Mouse (Mus musculus) megakaryocyte, adult 5-6 weeks (primary cell): ENCODE results near the gene Itga7. TPM values are rescaled to one million over a fixed set of nuclear protein-coding genes. Genes with fewer than 3 reads are reported as not detected.

Experiments used
- ATAC-seq: 2 replicates; pipeline ENCODE4 v1.8.0; 2016; ENCODE audit warnings: mild to moderate bottlenecking, inconsistent platforms; ENCODE audit not compliant: poor library complexity, severe bottlenecking
- total RNA-seq, 2 experiments: library from RNA; stranded (forward) in 1 of 2; stranded (reverse) in 1 of 2; fragments of 153-499, 151-499 nt in 1 of 2; fragments of 221-1000, 200-1000 nt in 1 of 2; gene quantifications; 2 replicates each; pipeline versions ENCODE4 v1.2.3 to v1.2.4; 2015 to 2017

Itga7 gene
- total RNA-seq, 2 experiments from 2014 or later: not detected

DNA sequence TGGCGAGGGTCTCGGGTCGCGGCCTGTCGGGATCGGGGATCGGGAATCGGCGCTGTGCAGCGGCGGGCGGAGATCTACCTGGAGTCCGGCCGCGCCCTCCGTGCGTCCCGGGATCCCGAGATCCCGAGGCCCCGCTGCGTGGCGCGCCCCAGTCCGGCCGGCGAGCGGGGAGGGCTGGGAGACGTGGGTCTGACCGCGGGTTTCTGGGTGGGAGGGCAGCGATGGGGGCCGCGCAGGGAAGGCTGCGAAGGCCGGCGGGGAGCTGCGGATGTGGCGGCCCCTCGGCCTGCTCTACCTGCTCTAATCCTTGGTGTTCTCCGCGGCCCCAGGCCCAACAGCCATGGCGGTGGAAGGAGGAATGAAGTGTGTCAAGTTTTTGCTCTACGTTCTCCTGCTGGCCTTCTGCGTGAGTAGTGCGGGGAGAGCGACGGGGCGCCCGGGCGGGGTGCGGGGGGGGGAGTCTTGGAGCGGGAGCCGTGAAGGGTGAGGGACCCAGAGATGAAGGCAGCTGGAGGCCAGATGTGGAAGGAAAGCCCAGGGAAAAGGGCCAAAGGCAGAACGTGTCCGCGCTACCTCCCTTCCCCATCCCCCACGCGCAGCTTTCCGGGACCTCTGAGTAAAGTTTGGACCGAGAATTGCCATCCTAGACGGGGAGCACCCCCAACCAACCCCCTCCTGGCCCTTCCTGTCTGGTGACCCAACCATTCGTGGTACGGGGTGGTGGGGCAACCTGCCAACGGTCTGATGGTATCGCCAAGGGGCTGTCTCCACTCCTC, 23.4 kb upstream of the Itga7 start:
- ATAC-seq: peak; percentile 45

DNA sequence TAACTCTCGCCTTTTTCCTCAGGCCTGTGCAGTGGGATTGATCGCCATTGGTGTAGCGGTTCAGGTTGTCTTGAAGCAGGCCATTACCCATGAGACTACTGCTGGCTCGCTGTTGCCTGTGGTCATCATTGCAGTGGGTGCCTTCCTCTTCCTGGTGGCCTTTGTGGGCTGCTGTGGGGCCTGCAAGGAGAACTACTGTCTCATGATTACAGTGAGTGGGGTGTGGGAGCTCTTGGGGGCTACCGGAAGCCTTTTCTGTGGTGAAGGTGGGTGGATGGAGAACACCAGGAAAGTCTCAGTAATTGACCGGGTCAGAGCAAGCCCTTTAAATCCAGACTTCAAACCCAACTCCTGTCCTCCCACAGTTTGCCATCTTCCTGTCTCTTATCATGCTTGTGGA, 22.2 kb upstream of the Itga7 start:
- ATAC-seq: peak; percentile 51

DNA sequence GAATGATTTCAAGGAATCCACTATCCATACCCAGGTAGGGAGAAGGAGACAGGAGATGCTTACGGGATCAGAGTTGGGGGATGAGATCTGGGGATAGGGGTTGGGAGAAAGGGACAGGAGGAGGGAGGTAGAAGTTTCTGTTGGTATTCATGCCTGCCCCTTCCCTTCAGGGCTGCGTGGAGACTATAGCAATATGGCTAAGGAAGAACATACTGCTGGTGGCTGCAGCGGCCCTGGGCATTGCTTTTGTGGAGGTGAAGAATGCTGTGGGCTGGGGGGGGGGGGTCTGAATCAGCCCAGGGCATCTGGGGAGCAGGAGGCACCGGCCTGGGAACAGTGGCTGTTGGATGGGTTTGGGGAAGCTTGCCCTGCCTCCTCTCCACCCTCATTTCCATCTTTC, 21.4 kb upstream of the Itga7 start:
- ATAC-seq: no peak

DNA sequence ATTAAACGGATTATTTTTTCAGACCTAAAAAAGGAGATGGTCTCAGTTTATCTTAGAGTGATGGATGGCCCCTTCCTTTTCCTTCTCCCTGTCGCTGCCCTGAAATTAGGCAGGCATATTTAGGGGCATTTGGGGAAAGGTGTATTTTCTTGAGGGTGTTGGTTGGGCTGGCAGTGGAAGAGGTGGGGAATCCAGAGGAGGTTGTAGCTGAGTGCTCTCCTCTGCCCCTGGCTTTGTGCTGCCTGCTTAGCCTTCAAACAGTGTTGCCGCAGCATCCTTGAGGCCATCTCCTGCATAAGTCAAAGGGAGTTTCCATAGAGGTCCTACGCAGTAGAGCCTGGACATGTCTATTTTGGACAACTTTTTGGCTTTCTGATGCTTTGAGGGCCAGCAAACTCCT, 20.8 kb upstream of the Itga7 start:
- ATAC-seq: no peak

DNA sequence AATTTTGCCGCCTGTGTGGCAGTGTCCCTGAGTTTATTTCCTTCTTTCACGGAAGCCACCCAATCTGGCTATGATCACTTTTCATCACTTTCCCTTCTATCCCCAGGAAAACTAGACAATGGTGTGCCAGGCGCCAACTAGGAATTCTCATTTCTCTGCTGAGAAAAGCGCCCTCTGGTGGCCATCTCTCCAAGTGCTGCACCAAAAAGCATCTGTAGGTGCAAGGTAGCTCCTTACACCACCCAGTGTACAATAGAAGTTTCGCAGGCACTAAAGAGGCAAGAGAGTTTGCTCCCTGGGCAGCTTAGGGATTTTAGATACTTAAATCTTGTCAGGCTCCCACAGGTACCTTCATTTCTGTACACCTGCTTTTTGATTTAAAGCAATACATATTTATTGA, 20.4 kb upstream of the Itga7 start:
- ATAC-seq: peak; percentile 55

DNA sequence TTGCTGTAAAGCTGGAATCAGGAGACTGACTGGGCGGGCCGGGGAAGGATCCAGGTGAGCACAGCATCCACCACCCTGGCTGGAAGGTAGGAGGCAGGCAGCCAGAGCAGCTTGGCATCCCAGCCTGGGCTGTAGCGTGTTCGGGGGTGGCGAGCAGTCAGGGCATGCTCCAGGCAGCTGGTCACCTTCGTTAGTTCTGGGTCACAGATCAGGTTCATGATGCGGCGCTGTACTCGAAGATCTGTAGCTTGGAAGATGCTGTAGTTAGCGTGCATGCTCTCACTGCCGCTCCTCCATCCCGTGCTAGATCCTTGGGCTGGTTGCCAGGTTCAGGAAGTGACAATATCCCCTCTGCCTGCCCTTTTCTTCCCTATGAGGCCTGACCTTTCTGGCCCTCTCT, 19.9 kb upstream of the Itga7 start:
- ATAC-seq: no peak

DNA sequence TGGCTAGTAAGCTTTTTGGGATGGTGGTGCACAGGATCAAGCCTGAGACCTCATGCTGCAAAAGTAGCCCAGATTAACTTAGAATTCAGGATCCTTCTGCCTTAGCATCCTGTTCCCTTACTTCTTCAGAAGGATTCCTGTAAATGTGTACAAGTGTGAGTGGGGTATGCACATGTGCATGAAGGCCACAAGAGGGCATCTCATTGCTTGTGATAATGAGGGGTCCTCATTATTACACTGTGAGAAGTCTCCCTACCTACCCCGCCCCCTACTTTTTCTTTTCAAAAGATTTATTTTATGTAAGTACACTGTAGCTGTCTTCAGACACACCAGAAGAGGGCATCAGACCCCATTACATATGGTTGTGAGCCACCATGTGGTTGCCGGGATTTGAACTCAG, 18.1 kb upstream of the Itga7 start:
- ATAC-seq: no peak

DNA sequence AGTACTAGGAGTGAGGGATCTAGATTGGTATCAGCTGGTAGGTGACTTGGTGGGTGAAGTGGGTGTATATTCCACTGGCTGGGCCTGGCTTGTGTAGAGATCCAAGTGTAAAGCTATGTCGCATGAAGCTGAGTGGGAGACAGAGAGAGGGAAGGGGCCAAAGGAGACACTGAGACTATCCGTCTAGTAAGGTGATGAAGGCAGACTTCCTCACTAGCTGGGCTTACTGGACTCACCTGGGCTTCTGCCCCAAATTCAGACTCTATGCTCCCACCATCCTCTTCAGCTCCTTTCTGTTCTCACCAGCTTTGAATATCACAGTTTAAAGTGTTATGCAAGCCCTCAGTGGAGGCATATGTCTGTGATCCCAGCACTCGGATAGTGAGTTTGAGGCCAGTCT, 17.0 kb upstream of the Itga7 start:
- ATAC-seq: no peak

DNA sequence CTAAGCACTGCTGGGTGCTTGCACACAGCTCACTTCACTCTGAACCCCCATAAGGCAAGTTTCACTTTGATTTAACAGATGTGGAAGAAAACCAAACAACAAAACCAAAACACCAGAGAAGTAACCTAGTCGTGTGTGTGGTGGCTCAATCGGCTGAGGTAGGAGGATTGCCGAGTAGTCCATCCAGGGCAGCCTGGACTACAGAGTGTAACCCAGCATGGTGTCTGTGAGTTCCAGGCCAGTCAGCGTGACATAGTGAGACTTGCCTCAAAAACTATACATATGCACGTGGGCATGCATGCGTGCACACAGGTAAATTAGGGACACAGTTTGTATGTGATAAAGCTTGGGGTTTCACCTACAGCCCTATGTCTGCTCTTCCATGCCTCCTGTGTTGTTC, 16.2 kb upstream of the Itga7 start:
- no peak for ATAC-seq

DNA sequence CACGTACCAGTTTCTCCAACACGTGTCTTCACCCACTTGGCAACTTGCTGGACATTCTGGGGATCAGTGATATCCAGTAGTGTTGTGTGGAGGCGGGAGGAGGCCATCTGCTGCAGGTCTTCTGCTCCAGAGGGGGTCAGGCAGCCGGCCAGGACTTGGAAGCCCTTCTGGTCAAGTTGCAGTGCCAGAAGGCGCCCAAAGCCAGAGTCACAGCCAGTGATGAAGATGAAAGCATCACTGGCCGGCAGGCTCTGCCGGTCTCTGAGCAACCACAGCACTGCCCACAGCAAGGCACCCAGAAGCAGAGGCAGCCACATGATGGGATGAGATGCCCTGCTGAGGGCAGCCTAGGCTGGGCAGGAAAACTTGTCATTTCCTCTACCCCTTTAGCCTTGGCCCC, 15.4 kb upstream of the Itga7 start:
- no peak for ATAC-seq

DNA sequence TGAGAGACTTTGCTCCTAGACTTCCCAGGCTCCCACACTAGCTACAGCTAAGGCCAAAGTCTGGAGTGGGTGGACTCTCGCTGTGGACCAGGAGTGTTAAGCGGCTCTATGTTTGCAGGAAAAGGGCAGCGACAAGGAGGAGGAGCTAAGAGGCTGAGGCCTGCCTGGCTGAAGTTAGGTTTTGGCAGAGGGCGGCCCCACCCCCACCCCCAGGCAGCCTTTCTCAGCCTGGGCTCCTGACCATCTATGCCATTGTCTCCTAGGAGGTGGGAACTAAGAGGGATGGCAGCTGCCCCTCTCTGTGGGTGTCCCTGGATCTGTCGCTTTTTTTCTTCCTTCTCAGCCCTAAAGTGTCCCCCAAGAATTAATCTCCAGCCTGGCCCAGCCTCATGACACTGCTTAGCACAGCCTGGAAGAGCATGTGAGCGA, 14.4 kb upstream of the Itga7 start:
- ATAC-seq: no peak

DNA sequence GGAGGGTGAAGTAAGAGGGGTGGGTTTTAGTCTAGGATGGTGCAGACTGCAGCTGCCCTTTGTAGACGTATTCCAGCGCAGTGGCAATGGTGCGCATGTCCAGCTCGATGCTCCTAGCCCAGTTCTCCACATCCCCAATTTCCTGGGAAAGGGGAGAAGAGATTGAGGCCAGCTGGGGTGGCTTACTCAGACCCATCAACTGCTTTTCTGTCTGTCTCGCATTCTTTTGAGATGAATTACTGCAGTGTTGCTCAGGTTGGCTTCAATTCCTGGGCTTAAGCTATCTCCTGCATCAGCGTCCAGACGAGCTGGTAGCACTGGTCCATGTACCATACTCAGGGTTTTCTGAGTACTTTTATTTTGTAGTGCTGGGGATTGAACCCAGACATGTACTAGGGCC, 13.7 kb upstream of the Itga7 start:
- ATAC-seq: no peak

DNA sequence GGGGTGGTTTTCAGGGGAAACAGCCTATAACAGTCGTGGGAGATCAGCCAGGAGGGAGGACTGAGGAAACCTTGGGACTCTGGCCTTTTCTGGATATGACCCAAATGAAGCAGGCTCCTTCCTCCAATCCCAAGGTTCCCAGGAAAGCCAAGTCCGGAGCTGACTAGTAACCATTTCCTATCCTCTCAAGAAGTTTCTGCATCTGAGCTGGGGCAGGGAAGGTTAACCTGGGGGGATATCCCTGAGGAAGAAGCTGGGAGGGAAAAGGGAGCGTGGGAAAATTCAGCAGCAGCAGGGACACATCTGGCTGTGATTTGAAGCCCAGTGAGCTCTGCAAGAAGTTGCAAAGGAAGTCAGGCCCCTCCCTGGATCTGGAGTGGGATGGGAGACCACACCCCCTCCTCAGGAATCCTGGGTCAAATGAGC, 12.9 kb upstream of the Itga7 start:
- ATAC-seq: no peak

DNA sequence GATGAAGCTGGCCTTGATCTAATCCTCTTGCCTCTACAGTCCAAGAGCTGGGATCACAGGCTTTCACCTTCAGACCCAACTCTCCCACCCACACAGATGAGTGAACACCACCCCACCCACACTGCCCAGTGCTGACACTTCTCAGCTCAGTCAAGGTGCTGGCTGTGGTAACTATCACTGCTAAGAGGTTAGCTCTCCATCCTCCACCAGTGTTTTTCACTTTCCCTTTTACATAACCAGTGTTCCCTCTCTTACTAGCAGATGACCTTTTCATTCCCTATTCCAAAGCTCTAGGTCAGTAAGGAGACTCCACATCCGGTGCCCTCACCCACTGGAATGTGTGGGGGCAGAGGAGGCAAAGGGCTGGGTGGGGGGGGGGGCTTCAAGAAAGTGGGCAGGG, 12.4 kb upstream of the Itga7 start:
- ATAC-seq: no peak

DNA sequence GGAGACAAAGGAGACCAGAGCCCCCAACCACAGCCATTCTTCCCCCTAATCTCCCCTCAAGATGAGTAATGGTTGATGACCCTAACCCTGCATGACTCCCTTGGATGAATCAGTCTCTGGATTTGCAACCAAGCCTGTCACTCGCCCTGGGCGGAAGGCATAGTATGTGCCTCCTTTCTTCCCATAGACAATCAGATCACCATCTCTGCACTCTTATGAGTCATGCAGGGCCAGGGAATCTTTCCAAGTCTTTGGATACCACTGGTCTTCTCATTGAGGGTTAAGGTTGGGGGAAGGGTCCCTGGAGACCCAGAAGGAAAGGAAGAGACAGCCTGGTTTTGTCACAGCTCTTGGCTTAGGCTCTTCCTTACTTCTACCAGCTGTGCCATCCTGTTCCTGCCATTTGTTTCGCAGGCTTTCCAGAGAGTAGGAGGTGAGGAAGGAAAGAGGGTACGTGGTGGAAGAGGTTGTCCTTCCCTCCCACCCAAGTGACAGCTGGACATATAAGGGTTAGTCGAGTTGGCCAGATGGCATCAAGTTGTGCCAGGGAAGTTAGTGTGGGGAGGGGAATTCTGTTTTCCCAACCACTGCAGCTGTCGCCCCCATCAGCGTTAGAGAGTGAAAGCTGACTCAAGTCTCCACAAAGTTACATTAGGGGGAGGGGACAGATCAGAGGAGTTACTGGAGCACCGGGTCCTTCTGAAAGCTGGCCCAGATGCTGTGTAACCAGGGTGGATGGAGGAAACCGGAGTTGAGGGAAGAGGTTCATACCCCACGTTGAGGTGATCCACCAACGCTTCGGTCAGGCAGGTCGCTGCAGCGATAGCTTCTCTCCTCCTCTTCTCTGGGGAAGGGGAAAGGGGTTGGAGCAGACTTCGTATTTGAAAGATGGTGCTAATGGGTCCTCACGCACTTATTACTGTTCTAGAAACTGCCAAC, 11.5 kb upstream of the Itga7 start:
- no peak for ATAC-seq

DNA sequence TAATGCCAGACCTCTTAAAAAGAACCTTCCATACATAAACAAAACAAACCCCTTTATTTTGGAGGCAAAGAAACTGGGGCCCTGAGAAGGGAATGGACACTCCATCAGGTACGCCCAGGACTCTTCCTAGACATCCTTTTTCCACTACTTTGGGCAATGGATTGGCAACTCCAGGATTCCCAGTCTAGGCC, 10.9 kb upstream of the Itga7 start, which contains the start of gene Rdh5:
Gene Rdh5 (minus strand): TSS at position 67 of the 191 bp plus-strand sequence.
- ATAC-seq: no peak

DNA sequence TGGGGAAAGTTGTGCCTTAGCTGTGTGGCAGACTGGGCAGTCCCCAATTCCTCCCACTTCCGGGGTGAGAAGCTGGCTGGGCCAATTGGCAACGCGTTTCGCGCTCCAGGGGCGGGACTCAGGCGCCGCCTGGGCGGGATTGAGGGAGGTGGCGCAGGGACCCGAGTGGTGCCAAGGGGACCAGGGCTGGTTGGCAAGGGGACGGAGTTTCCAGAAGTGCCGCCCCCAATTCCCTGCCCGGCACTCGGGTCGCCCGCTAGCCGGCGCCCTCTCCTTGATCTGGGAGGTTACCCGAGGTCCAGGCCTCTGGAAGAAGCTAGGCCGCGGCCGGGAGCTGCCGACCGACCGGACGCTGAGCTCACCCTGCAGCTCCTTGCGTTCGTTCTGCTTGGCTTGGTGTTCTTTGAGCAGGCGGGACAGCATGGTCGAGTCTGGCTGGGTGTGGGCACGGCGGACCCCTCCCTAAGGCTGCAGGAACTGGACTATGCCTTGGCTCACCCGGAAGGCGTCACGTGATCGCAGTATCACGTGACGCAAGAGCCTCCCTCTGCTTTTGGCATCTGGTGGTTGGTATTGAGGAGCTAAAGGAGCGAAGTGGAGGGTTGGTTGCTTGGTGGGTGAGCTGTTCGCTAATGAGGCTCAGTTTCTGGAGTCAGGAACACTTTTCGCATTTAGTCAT, 10.5 kb upstream of the Itga7 start:
- ATAC-seq: peak; percentile 97

DNA sequence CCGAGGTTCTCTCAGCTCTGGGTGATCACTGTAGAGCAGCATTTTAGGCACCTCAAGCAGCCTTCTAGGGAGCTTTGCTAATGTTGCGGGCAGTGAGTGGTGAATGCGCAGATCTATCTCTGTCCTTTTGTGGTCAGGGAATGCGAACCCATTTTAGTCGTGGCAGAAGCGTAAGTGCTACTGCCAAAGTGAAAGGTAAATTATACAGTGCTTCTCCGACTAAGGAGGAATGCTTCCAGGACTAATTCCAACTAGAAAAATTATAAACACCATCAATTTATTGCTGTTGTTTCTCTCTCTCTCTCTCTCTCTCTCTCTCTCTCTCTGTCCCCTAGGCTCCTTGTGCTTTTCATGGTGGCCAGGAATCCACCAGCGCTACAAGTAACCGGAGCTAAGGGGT, 9.7 kb upstream of the Itga7 start, which contains the start of gene Bloc1s1:
Gene Bloc1s1 (minus strand): TSS at position 101 of the 400 bp plus-strand sequence.
- no peak for ATAC-seq

DNA sequence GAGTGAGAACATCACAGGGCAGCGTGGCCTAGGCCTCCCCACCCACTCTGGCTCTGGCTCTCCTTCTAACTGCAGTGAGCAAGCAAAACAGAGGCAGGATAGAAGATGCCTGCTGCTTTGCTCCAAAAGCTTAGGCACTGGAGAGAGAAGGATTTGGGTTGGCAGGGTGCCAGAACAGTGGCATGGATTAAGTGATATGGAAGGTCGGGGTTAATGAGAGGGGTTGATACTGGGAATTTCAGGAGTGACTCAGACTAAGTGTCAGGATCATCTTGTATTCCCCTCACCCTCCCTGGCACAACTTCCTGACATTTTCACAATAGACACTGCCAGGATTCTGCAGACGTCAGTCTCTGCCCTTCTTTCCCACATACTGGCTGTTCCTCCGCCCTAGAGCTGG, 5.3 kb upstream of the Itga7 start:
- ATAC-seq: no peak

DNA sequence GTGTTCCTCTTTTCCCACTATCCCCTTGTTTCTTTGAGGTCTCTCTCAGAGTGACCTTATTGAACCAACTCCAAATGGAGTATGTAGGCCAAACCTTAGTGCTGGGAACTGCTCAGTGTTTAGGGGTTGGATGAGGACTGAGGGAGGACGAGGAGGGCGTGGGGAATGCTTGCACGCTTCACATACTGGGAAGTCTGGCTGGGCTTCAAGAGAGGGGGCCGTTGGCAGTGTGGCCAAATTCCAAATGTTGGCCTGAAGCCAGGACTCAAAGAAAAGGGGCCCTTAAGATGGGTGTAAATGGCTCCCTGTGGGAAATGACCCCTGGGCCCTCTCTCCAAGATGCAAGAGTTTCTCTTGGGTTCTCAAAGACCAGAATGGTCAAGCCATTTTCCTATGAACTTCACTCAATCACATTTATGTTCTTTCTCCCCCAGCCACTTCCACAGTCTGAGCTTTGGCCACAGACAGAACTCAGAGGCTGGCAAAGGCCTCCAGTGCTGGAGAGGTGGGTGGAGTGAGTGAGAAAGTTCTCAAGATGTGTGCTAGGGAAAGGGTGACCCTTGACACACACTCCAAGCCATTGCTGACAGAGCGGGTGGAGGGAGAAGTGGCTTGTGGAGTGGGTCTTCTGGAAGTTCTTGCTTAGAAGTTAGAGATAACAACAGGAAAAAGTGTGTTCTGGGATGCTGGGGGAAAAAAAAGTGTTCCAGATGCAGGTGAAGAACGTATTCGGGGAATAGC, 3.8 kb upstream of the Itga7 start:
- no peak for ATAC-seq

DNA sequence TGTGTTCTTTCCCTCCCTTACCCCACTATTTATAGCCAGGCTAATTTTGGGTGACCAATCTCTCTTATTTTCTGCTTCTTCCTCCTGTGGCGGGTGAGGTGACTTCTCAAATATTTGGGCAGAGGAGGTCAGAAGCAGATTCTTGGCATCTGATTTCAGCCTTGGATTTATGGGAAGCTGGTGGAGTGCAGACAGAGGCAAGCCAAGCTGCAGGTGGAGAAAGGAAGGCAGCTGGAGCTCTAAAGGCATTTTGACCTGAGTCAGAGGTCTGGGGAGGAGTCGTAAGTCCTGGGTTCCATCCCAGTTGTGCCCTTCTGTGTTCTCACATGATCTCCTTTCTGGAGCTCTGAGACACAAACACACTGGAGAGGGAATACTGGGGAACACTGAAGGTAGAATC, 2.2 kb upstream of the Itga7 start:
- ATAC-seq: no peak
